Mouse (Mus musculus): ENCODE measurements around the gene Ltbp4.

The Ltbp4 gene

GRCm38 (mm10) chr7:27355261-27355660, 17.8 kb upstream of the Ltbp4 start:
- DNase-seq = no peak

GRCm38 (mm10) chr7:27354783-27355182, 17.3 kb upstream of the Ltbp4 start:
- no peak for DNase-seq

GRCm38 (mm10) chr7:27354144-27354543, 16.7 kb upstream of the Ltbp4 start:
- peak; percentile 57 to 63 for DNase-seq

GRCm38 (mm10) chr7:27345444-27345843, 8.0 kb upstream of the Ltbp4 start:
- DNase-seq = no peak

- DNase-seq = no peak
Measured at GRCm38 (mm10) chr7:27342595-27342994, 5.1 kb upstream of the Ltbp4 start.

- DNase-seq = no peak
Measured at GRCm38 (mm10) chr7:27339519-27339918, 2.0 kb upstream of the Ltbp4 start.

- no peak for DNase-seq
Measured at GRCm38 (mm10) chr7:27339114-27339513, 1.6 kb upstream of the Ltbp4 start.

GRCm38 (mm10) chr7:27335928-27336823, 1.3 kb downstream of the Ltbp4 start:
- DNase-seq = peak; percentile 90 to 92

GRCm38 (mm10) chr7:27335011-27335720, 2.3 kb downstream of the Ltbp4 start:
- no peak for DNase-seq

- DNase-seq = peak; percentile 42 to 82
Measured at GRCm38 (mm10) chr7:27334405-27334911, 3.0 kb downstream of the Ltbp4 start.

GRCm38 (mm10) chr7:27333316-27333941, 4.1 kb downstream of the Ltbp4 start:
- DNase-seq = no peak

GRCm38 (mm10) chr7:27332353-27333199, 4.9 kb downstream of the Ltbp4 start:
- DNase-seq = peak; percentile 93 to 96

- DNase-seq = no peak
Measured at GRCm38 (mm10) chr7:27331854-27332253, 5.6 kb downstream of the Ltbp4 start.

- peak in 1 of 2 experiments; percentile 44 for DNase-seq
Measured at GRCm38 (mm10) chr7:27331541-27331851, 6.0 kb downstream of the Ltbp4 start.

GRCm38 (mm10) chr7:27330709-27331540, 6.6 kb downstream of the Ltbp4 start:
- peak; percentile 97 to 98 for DNase-seq

GRCm38 (mm10) chr7:27329981-27330380, 7.5 kb downstream of the Ltbp4 start:
- DNase-seq = no peak

GRCm38 (mm10) chr7:27329326-27329947, 8.1 kb downstream of the Ltbp4 start:
- peak; percentile 92 to 96 for DNase-seq

GRCm38 (mm10) chr7:27328648-27329047, 8.8 kb downstream of the Ltbp4 start:
- DNase-seq = peak; percentile 50 to 82

GRCm38 (mm10) chr7:27328161-27328560, 9.3 kb downstream of the Ltbp4 start:
- peak in 1 of 2 experiments; percentile 65 for DNase-seq

GRCm38 (mm10) chr7:27327500-27327899, 10.0 kb downstream of the Ltbp4 start:
- no peak for DNase-seq

All from kidney, postnatal 25 days (tissue).